Mouse (Mus musculus) hindbrain, embryonic 12.5 days (tissue): ENCODE measurements around the gene Plekha1. TPM values are rescaled to one million over a fixed set of nuclear protein-coding genes. Genes with fewer than 3 reads are reported as not detected.

ENCODE experiments used
- ATAC-seq: fragments of 200-750 bp; cut with Nextera tagmentation; 2 replicates; pipeline ENCODE4 v1.8.0; 2017; ENCODE audit warnings: moderate TSS enrichment; ENCODE audit not compliant: low FRiP score
- H3K27ac ChIP-seq: fragments of 300-500 bp; sonication (generic); 2 replicates; pipeline ENCODE4 v1.5.1; 2016; ENCODE audit warnings: mild to moderate bottlenecking
- H3K27me3 ChIP-seq: fragments of 300-500 bp; sonication (generic); 2 replicates; pipeline ENCODE4 v1.6.1; 2016; ENCODE audit warnings: mild to moderate bottlenecking
- H3K36me3 ChIP-seq: fragments of 300-500 bp; sonication (generic); 2 replicates; pipeline ENCODE4 v1.6.1; 2016; ENCODE audit warnings: mild to moderate bottlenecking
- H3K4me1 ChIP-seq: fragments of 300-500 bp; sonication (generic); 2 replicates; pipeline ENCODE4 v1.6.1; 2016
- H3K4me2 ChIP-seq: fragments of 300-500 bp; sonication (generic); replicated peaks from 2 replicates; pipeline ENCODE4 v1.6.1; 2016; ENCODE audit warnings: mild to moderate bottlenecking
- H3K4me3 ChIP-seq: fragments of 300-500 bp; sonication (generic); 2 replicates; pipeline ENCODE4 v1.5.1; 2016; ENCODE audit warnings: mild to moderate bottlenecking
- H3K9ac ChIP-seq: fragments of 300-500 bp; sonication (generic); 2 replicates; pipeline ENCODE4 v1.6.1; 2016; ENCODE audit warnings: mild to moderate bottlenecking, moderate library complexity
- H3K9me3 ChIP-seq: fragments of 300-500 bp; sonication (generic); replicated peaks from 2 replicates; pipeline ENCODE4 v1.6.1; 2016; ENCODE audit warnings: mild to moderate bottlenecking
- WGBS: fragments of 180-500 bp; shearing (Covaris S2); methylation state at CpG from one replicate; pipeline ENCODE4 v1.1.7; 2016; 5-methylcytosine and 5-hydroxymethylcytosine counted together
- polyA plus RNA-seq: library from polyadenylated mRNA; unstranded; fragments of >200 nt; fragmentation: Nextera tagmentation; extraction: Ambion mirVana; gene quantifications from 2 replicates; pipeline ENCODE4 v1.2.1, GENCODE M21; 2016

The Plekha1 gene
- polyA plus RNA-seq, 1 experiment from 2014 or later: 59.0 TPM

GRCm38 (mm10) chr7:130898373-130898772 is 32.8 kb downstream of the Plekha1 start:
- 80% methylated on average over 4 of the region's 4 CpGs for WGBS
- Histone ChIP-seq H3K36me3 (peaks cover 22% of the 10 kb centered on the region), H3K4me3 (no peak overlapping the region), H3K27ac (no peak overlapping the region), H3K9ac (no peak overlapping the region), H3K9me3 (no peaks in the 10 kb centered on the region), H3K27me3 (no peaks in the 10 kb centered on the region), H3K4me2 (no peak overlapping the region), H3K4me1 (no peaks in the 10 kb centered on the region)
- no peak for ATAC-seq

DNA sequence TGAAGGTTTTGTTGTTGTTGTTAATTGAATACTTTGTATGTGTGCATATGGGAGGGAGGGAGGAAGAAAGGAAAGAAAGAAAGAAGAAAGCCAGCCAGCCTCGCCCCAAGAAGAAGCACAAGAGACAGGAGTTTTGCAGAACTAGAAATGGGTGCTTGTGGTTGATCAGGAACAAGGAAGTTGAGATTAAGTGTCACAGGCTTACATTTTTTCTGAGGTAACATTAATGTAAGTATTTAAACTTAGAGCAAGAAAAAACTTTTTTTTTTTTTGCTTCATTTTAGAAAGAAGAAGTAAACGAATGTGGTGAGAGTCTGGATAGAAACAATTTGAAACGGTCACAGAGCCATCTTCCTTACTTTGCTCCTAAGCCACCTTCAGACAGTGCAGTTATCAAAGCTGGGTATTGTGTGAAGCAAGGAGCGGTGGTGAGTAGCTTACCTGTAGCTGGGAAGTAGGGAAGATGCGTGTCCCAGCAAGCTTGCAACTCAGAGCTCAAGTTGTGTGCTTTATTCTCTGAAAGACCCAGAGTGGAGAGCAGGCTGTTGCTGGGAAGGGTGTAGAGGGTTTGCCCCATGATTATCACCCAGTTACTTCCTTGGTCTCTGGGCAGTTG is 34.8 kb downstream of the Plekha1 start:
- Histone ChIP-seq H3K9ac (no peak overlapping the region), H3K4me2 (no peak overlapping the region), H3K27ac (no peak overlapping the region), H3K4me3 (no peak overlapping the region), H3K36me3 (peaks cover 38% of the 10 kb centered on the region), H3K27me3 (no peaks in the 10 kb centered on the region), H3K9me3 (no peaks in the 10 kb centered on the region), H3K4me1 (no peaks in the 10 kb centered on the region)
- WGBS: 92% methylated on average over 5 of the region's 5 CpGs
- no peak for ATAC-seq

- peaks cover 27% of the 10 kb centered on the region for H3K36me3 ChIP-seq
Measured at GRCm38 (mm10) chr7:130902929-130903328, 37.4 kb downstream of the Plekha1 start.

GRCm38 (mm10) chr7:130903505-130904074 is 38.0 kb downstream of the Plekha1 start:
- H3K4me1 ChIP-seq: no peaks in the 10 kb centered on the region
- 89% methylated on average over 16 of the region's 16 CpGs for WGBS
- H3K27me3 ChIP-seq: no peaks in the 10 kb centered on the region
- H3K36me3 ChIP-seq: peaks cover 29% of the 10 kb centered on the region
- H3K27ac ChIP-seq: no peak overlapping the region
- H3K4me3 ChIP-seq: no peak overlapping the region
- 0 out of 2 replicates have a peak overlapping the region, but pooled peaks have one; percentile 13 for H3K9ac ChIP-seq
- no peak overlapping the region for H3K4me2 ChIP-seq
- no peak for ATAC-seq
- no peaks in the 10 kb centered on the region for H3K9me3 ChIP-seq

More at GRCm38 (mm10) chr7:130902929-130903328, 37.4 kb downstream of the Plekha1 start:
- ATAC-seq: no peak
- Histone ChIP-seq H3K27ac (no peak overlapping the region), H3K4me3 (no peak overlapping the region), H3K9ac (no peak overlapping the region), H3K4me2 (no peak overlapping the region), H3K27me3 (no peaks in the 10 kb centered on the region), H3K9me3 (no peaks in the 10 kb centered on the region), H3K4me1 (no peaks in the 10 kb centered on the region)
- 96% methylated on average over 1 of the region's 1 CpGs for WGBS

DNA sequence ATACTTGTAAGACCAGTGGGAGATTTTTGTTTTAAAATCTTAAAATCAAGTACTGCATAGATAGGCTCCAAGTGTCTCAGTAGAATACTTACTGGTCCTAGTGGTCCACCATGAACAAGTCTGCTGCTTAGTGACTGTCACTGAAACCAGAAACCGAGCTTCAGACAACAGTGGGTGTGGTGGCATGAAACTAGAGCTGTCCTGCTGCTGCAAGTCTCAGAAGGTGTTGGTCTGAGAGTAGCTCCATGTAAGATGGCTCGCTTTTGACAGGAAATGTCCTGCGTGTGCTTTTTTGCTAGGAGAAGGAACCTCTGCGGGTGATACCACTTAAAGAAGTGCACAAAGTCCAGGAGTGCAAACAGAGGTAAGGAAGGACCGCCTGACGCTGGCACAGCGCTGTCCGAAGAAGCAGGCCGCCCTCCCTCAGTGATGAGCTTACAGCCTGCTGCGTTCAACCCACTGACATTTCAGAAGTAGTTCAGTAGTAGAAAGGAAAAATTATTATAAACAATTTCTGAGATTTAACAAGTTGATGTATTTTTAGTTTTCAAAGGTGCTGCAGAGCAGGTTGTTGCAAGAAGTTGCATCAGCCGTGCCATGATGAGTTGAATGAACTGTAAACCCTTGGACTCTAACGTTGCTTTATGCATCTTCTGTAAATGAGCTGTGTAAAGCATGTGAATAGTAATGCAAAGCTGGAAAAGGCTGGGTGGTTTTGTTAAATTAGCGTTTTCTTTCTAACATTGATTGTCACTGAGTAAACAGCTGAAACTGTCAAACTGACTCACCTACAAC is 39.2 kb downstream of the Plekha1 start:
- WGBS: 91% methylated on average over 13 of the region's 13 CpGs
- H3K9me3 ChIP-seq: no peaks in the 10 kb centered on the region
- ATAC-seq: no peak
- no peaks in the 10 kb centered on the region for H3K27me3 ChIP-seq
- no peak overlapping the region for H3K4me2 ChIP-seq
- no peak overlapping the region for H3K4me3 ChIP-seq
- no peaks in the 10 kb centered on the region for H3K4me1 ChIP-seq
- H3K36me3 ChIP-seq: peaks cover 30% of the 10 kb centered on the region
- no peak overlapping the region for H3K9ac ChIP-seq
- no peak overlapping the region for H3K27ac ChIP-seq

- WGBS: 94% methylated on average over 14 of the region's 14 CpGs
- ATAC-seq: no peak
- H3K27ac ChIP-seq: no peak overlapping the region
- H3K4me2 ChIP-seq: no peak overlapping the region
- H3K9ac ChIP-seq: no peak overlapping the region
- H3K27me3 ChIP-seq: no peaks in the 10 kb centered on the region
- no peaks in the 10 kb centered on the region for H3K9me3 ChIP-seq
- H3K4me3 ChIP-seq: no peak overlapping the region
- no peaks in the 10 kb centered on the region for H3K4me1 ChIP-seq
- H3K36me3 ChIP-seq: peaks cover 23% of the 10 kb centered on the region
Measured at GRCm38 (mm10) chr7:130910841-130911240, 45.3 kb downstream of the Plekha1 start.

- 52% methylated on average over 5 of the region's 5 CpGs for WGBS
- H3K4me3 ChIP-seq: no peak overlapping the region
- no peak overlapping the region for H3K4me2 ChIP-seq
- no peak for ATAC-seq
- peaks cover 15% of the 10 kb centered on the region for H3K36me3 ChIP-seq
- H3K27me3 ChIP-seq: no peaks in the 10 kb centered on the region
- no peak overlapping the region for H3K9ac ChIP-seq
- no peaks in the 10 kb centered on the region for H3K9me3 ChIP-seq
- H3K4me1 ChIP-seq: no peaks in the 10 kb centered on the region
- H3K27ac ChIP-seq: no peak overlapping the region
Measured at GRCm38 (mm10) chr7:130914693-130915363, 49.3 kb downstream of the Plekha1 start.

GRCm38 (mm10) chr7:130918260-130918659 is 52.7 kb downstream of the Plekha1 start:
- Histone ChIP-seq H3K27me3 (no peaks in the 10 kb centered on the region), H3K4me2 (no peak overlapping the region), H3K9ac (no peak overlapping the region), H3K4me3 (no peak overlapping the region), H3K9me3 (no peaks in the 10 kb centered on the region), H3K27ac (no peak overlapping the region), H3K4me1 (no peaks in the 10 kb centered on the region), H3K36me3 (0 out of 2 replicates have a peak, but pooled peaks cover 4% of the 10 kb centered on the region)
- WGBS: 69% methylated on average over 2 of the region's 2 CpGs
- no peak for ATAC-seq

- WGBS: 65% methylated on average over 13 of the region's 13 CpGs
Measured at GRCm38 (mm10) chr7:130922981-130923731, 57.6 kb downstream of the Plekha1 start.

GRCm38 (mm10) chr7:130930401-130930800 is 64.8 kb downstream of the Plekha1 start:
- Histone ChIP-seq H3K4me1 (no peaks in the 10 kb centered on the region), H3K4me3 (no peak overlapping the region), H3K27ac (no peak overlapping the region), H3K27me3 (peaks cover 32% of the 10 kb centered on the region), H3K9me3 (no peaks in the 10 kb centered on the region), H3K36me3 (no peaks in the 10 kb centered on the region), H3K9ac (no peak overlapping the region), H3K4me2 (no peak overlapping the region)
- ATAC-seq: no peak
- WGBS: 64% methylated on average over 3 of the region's 3 CpGs

More at GRCm38 (mm10) chr7:130922981-130923731, 57.6 kb downstream of the Plekha1 start:
- no peaks in the 10 kb centered on the region for H3K9me3 ChIP-seq
- ATAC-seq: no peak
- H3K4me1 ChIP-seq: no peaks in the 10 kb centered on the region
- no peak overlapping the region for H3K27ac ChIP-seq
- H3K36me3 ChIP-seq: no peaks in the 10 kb centered on the region
- H3K27me3 ChIP-seq: no peaks in the 10 kb centered on the region
- H3K4me2 ChIP-seq: no peak overlapping the region
- no peak overlapping the region for H3K9ac ChIP-seq
- no peak overlapping the region for H3K4me3 ChIP-seq

DNA sequence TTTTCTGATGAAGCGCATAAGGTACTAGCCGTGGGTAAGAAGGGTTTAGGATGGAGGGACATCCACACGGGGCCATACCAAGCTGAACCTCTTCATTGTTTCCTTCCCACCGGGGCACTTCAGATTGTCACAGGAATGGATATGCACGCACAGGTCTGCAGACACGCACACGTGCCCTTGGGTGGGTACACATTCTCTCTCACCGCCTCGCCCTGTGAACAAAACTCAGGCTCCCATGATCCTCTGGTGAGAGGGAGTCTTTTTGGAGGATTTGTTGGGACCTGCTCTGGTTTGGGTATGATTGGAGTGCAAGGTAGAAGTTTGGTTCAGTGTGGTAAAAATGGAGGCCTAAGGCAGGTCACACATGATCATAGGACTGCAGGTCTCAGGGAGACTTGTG is 67.4 kb downstream of the Plekha1 start:
- H3K9me3 ChIP-seq: no peaks in the 10 kb centered on the region
- peaks cover 10% of the 10 kb centered on the region; the same call in 1 of the 2 replicates for H3K4me1 ChIP-seq
- no peaks in the 10 kb centered on the region for H3K36me3 ChIP-seq
- H3K27me3 ChIP-seq: peaks cover 57% of the 10 kb centered on the region
- 85% methylated on average over 9 of the region's 9 CpGs for WGBS
- H3K4me3 ChIP-seq: no peak overlapping the region
- no peak for ATAC-seq
- H3K4me2 ChIP-seq: no peak overlapping the region
- no peak overlapping the region for H3K27ac ChIP-seq
- H3K9ac ChIP-seq: no peak overlapping the region
